Mouse (Mus musculus) brain, embryonic 14.5 days (tissue): ENCODE measurements around the gene Tspan10.
"Not testable (repeated sequence)": the region's sequence is repeated elsewhere in the genome, so short reads cannot be mapped to it uniquely, and the experiment has no call there.

Source experiments
- CTCF ChIP-seq: fragments of 200-500 bp; IDR thresholded peaks from 2 replicates; pipeline ENCODE4 v1.5.1; 2012; ENCODE audit warnings: inconsistent platforms, mild to moderate bottlenecking, moderate library complexity, borderline replicate concordance; ENCODE audit not compliant: insufficient read depth, insufficient read length; ENCODE audit errors: extremely low read depth
- POLR2A ChIP-seq: fragments of 200-500 bp; IDR thresholded peaks from 2 replicates; pipeline ENCODE4 v1.6.1; 2012; ENCODE audit warnings: mild to moderate bottlenecking, inconsistent platforms, borderline replicate concordance; ENCODE audit not compliant: poor library complexity, insufficient read depth, insufficient read length, severe bottlenecking; ENCODE audit errors: extremely low read depth

DNA sequence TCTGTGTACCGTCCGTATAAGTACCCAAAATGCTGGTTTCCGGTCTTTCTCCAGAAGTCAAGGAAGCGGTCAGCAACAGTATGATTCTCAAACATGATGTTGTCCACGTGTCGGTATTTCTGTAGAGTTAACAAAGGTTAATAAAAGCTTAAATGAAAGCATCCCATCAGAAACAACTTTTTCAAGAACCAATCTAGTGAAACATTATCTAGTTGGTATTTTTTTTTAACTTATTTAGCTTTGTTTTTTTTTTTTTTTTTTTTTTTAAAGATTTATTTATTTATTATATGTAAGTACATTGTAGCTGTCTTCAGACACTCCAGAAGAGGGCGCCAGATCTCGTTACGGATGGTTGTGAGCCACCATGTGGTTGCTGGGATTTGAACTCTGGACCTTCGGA is 28.8 kb upstream of the Tspan10 start:
- not testable (repeated sequence) for TF ChIP-seq POLR2A, CTCF
